Mouse (Mus musculus): Measurements from ENCODE around the gene Nf1.

DNA sequence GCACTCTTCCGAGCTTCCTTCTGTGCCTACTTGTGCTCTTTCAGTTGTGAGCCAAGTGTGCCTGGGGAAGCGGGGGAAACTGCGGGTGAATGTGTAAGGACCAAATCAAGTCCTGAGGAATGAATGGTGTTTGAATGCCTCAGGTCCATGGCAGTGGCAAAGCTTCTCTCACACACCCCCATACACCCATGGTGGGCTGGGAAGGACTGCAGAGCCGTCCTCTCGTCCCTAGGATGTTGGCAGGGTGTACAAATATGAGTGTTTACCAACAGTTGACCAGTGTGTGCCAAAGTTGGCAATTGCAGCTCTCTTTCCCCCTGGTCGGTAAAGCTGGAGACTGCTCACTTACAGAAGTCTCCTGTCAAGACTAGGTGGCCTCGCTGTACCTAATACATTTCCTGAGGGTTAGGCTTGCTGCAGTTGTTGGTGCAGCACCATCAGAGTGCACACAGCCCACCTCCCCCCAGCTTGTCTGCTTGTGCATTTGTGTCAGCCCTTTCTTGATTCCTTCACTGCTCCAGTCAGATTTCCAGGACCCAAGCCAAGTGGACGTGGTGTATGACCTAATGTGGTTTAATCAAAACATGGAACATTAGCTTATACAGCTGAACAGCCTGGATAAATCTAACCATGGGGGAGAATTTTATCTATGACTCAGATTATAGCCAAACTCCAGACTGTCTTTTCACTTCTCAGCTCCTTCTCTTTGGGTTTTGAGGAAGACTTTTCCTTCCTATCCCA, 194.6 kb downstream of the Nf1 start:
- TF ChIP-seq POLR2A (IDR thresholded peaks at IDR 0.05; ENCODE audit: borderline replicate concordance, extremely low read depth, low read depth, low read length) (no peak), CTCF (IDR thresholded peaks at IDR 0.05; ENCODE audit: insufficient read depth, low read length) (no peak)
